Mouse (Mus musculus): ENCODE measurements around the gene Vps8. TPM values are rescaled to one million over a fixed set of nuclear protein-coding genes. Genes with fewer than 3 reads are reported as not detected.

Gene Vps8
- polyA plus RNA-seq, 1 experiment from 2014 or later = 27.0 TPM

GRCm38 (mm10) chr16:21563322-21563721 lies 140.4 kb downstream of the Vps8 start:
- DNase-seq (ENCODE audit: low spot score) (no peak), ATAC-seq (ENCODE audit: low FRiP score) (no peak)
- no peaks in the 10 kb centered on the region for H3K4me1 ChIP-seq (replicated peaks; ENCODE audit: control insufficient read depth, insufficient read depth, low read length)
- H3K4me2 ChIP-seq (replicated peaks; ENCODE audit: low read depth, low read length) = no peak overlapping the region
- no peaks in the 10 kb centered on the region for H3K9me3 ChIP-seq (ENCODE audit: control insufficient read depth, low read length)
- H3K4me3 ChIP-seq (ENCODE audit: low read depth, low read length) = no peak overlapping the region
- no peaks in the 10 kb centered on the region for H3K36me3 ChIP-seq (ENCODE audit: control insufficient read depth, insufficient read depth, low read length)
- H3K27ac ChIP-seq (ENCODE audit: low read depth, low read length) = no peak overlapping the region
- no peaks in the 10 kb centered on the region for H3K27me3 ChIP-seq (ENCODE audit: control insufficient read depth, insufficient read depth, low read length)
- WGBS = 83% methylated on average over 6 of the region's 6 CpGs
- no peak overlapping the region for H3K9ac ChIP-seq (ENCODE audit: low read depth, low read length)

DNA sequence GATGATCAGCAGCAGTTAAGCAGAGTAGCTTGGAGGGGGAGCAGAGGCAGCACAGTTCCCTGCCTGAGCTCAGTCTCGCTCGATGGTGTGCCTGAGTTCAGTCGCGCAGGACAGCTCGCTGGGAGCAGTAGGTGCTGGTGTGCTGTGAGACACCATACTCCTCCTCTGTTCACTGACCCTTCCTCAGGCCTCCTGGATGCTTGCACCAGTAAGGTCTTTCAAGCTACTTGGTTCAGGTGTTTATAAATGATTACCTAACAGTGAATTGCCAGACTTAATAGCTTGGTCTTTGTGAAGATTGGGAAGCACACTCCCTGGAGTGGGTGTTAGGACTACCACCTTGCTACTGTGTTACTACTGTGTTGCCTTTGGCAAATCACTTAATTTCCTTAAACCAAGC lies 144.2 kb downstream of the Vps8 start:
- no peak for ATAC-seq (ENCODE audit: low FRiP score)
- 94% methylated on average over 5 of the region's 5 CpGs for WGBS
- Histone ChIP-seq H3K36me3 (ENCODE audit: control insufficient read depth, insufficient read depth, low read length) (no peaks in the 10 kb centered on the region), H3K4me3 (ENCODE audit: low read depth, low read length) (no peak overlapping the region), H3K9ac (ENCODE audit: low read depth, low read length) (no peak overlapping the region), H3K9me3 (ENCODE audit: control insufficient read depth, low read length) (no peaks in the 10 kb centered on the region), H3K4me2 (replicated peaks; ENCODE audit: low read depth, low read length) (no peak overlapping the region), H3K27ac (ENCODE audit: low read depth, low read length) (no peak overlapping the region), H3K27me3 (ENCODE audit: control insufficient read depth, insufficient read depth, low read length) (no peaks in the 10 kb centered on the region), H3K4me1 (replicated peaks; ENCODE audit: control insufficient read depth, insufficient read depth, low read length) (no peaks in the 10 kb centered on the region)
- no peak for DNase-seq (ENCODE audit: low spot score)

DNA sequence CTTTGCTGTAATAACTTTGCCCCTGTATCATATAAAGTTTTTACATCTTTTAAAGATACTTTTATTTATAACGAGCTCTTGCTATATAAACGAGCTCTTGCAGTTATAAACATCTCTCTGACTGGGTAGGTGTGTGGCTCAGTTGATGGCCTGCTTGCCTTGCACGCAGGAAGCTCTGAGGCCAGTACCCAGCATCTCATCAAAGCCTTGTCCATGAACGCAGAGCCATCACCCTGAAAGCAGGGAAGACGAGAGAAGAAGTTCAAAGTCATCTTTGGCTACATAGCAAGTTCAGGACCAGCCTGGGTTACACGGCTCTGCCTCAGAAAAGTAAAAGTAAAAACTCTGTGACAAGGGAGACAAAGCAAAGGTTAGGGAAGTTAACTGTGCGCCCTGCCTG lies 147.0 kb downstream of the Vps8 start:
- H3K36me3 ChIP-seq (ENCODE audit: control insufficient read depth, insufficient read depth, low read length) = no peaks in the 10 kb centered on the region
- no peak for DNase-seq (ENCODE audit: low spot score)
- H3K9ac ChIP-seq (ENCODE audit: low read depth, low read length) = no peak overlapping the region
- no peak for ATAC-seq (ENCODE audit: low FRiP score)
- H3K27me3 ChIP-seq (ENCODE audit: control insufficient read depth, insufficient read depth, low read length) = no peaks in the 10 kb centered on the region
- H3K9me3 ChIP-seq (ENCODE audit: control insufficient read depth, low read length) = no peaks in the 10 kb centered on the region
- no peak overlapping the region for H3K4me2 ChIP-seq (replicated peaks; ENCODE audit: low read depth, low read length)
- WGBS = 89% methylated on average over 7 of the region's 7 CpGs
- H3K4me1 ChIP-seq (replicated peaks; ENCODE audit: control insufficient read depth, insufficient read depth, low read length) = no peaks in the 10 kb centered on the region
- H3K4me3 ChIP-seq (ENCODE audit: low read depth, low read length) = no peak overlapping the region
- no peak overlapping the region for H3K27ac ChIP-seq (ENCODE audit: low read depth, low read length)

- ATAC-seq (ENCODE audit: low FRiP score) (no peak), DNase-seq (ENCODE audit: low spot score) (no peak)
- Histone ChIP-seq H3K9me3 (ENCODE audit: control insufficient read depth, low read length) (no peaks in the 10 kb centered on the region), H3K4me1 (replicated peaks; ENCODE audit: control insufficient read depth, insufficient read depth, low read length) (no peaks in the 10 kb centered on the region), H3K27me3 (ENCODE audit: control insufficient read depth, insufficient read depth, low read length) (no peaks in the 10 kb centered on the region), H3K4me3 (ENCODE audit: low read depth, low read length) (no peak overlapping the region), H3K27ac (ENCODE audit: low read depth, low read length) (no peak overlapping the region), H3K36me3 (ENCODE audit: control insufficient read depth, insufficient read depth, low read length) (no peaks in the 10 kb centered on the region), H3K4me2 (replicated peaks; ENCODE audit: low read depth, low read length) (no peak overlapping the region), H3K9ac (ENCODE audit: low read depth, low read length) (no peak overlapping the region)
- 90% methylated on average over 5 of the region's 5 CpGs for WGBS
These were observed 147.9 kb downstream of the Vps8 start for GRCm38 (mm10) chr16:21570786-21571185.

- no peaks in the 10 kb centered on the region for H3K27me3 ChIP-seq (ENCODE audit: control insufficient read depth, insufficient read depth, low read length)
- ATAC-seq (ENCODE audit: low FRiP score) = peak; percentile 75
- no peaks in the 10 kb centered on the region for H3K36me3 ChIP-seq (ENCODE audit: control insufficient read depth, insufficient read depth, low read length)
- H3K27ac ChIP-seq (ENCODE audit: low read depth, low read length) = peak overlapping the region; percentile 24; the same call in 1 of the 2 replicates
- 52% methylated on average over 10 of the region's 10 CpGs for WGBS
- H3K4me2 ChIP-seq (replicated peaks; ENCODE audit: low read depth, low read length) = no peak overlapping the region
- H3K9me3 ChIP-seq (ENCODE audit: control insufficient read depth, low read length) = no peaks in the 10 kb centered on the region
- H3K4me3 ChIP-seq (ENCODE audit: low read depth, low read length) = no peak overlapping the region
- no peak overlapping the region for H3K9ac ChIP-seq (ENCODE audit: low read depth, low read length)
- peak; percentile 36 for DNase-seq (ENCODE audit: low spot score)
- H3K4me1 ChIP-seq (replicated peaks; ENCODE audit: control insufficient read depth, insufficient read depth, low read length) = no peaks in the 10 kb centered on the region
These were observed 153.1 kb downstream of the Vps8 start for GRCm38 (mm10) chr16:21576000-21576420.

GRCm38 (mm10) chr16:21589110-21589509 lies 166.2 kb downstream of the Vps8 start:
- Histone ChIP-seq H3K4me2 (replicated peaks; ENCODE audit: low read depth, low read length) (no peak overlapping the region), H3K9ac (ENCODE audit: low read depth, low read length) (no peak overlapping the region), H3K27me3 (ENCODE audit: control insufficient read depth, insufficient read depth, low read length) (no peaks in the 10 kb centered on the region), H3K27ac (ENCODE audit: low read depth, low read length) (no peak overlapping the region), H3K4me1 (replicated peaks; ENCODE audit: control insufficient read depth, insufficient read depth, low read length) (no peaks in the 10 kb centered on the region), H3K9me3 (ENCODE audit: control insufficient read depth, low read length) (no peaks in the 10 kb centered on the region), H3K36me3 (ENCODE audit: control insufficient read depth, insufficient read depth, low read length) (no peaks in the 10 kb centered on the region), H3K4me3 (ENCODE audit: low read depth, low read length) (no peak overlapping the region)
- ATAC-seq (ENCODE audit: low FRiP score) = no peak
- DNase-seq (ENCODE audit: low spot score) = no peak
- 93% methylated on average over 6 of the region's 6 CpGs for WGBS

- H3K27ac ChIP-seq (ENCODE audit: low read depth, low read length) = no peak overlapping the region
- no peaks in the 10 kb centered on the region for H3K9me3 ChIP-seq (ENCODE audit: control insufficient read depth, low read length)
- no peak for ATAC-seq (ENCODE audit: low FRiP score)
- H3K4me3 ChIP-seq (ENCODE audit: low read depth, low read length) = no peak overlapping the region
- H3K36me3 ChIP-seq (ENCODE audit: control insufficient read depth, insufficient read depth, low read length) = no peaks in the 10 kb centered on the region
- WGBS = 79% methylated on average over 5 of the region's 5 CpGs
- H3K9ac ChIP-seq (ENCODE audit: low read depth, low read length) = no peak overlapping the region
- no peaks in the 10 kb centered on the region for H3K4me1 ChIP-seq (replicated peaks; ENCODE audit: control insufficient read depth, insufficient read depth, low read length)
- no peaks in the 10 kb centered on the region for H3K27me3 ChIP-seq (ENCODE audit: control insufficient read depth, insufficient read depth, low read length)
- H3K4me2 ChIP-seq (replicated peaks; ENCODE audit: low read depth, low read length) = no peak overlapping the region
- DNase-seq (ENCODE audit: low spot score) = no peak
These were observed 167.9 kb downstream of the Vps8 start for GRCm38 (mm10) chr16:21590806-21591205.

DNA sequence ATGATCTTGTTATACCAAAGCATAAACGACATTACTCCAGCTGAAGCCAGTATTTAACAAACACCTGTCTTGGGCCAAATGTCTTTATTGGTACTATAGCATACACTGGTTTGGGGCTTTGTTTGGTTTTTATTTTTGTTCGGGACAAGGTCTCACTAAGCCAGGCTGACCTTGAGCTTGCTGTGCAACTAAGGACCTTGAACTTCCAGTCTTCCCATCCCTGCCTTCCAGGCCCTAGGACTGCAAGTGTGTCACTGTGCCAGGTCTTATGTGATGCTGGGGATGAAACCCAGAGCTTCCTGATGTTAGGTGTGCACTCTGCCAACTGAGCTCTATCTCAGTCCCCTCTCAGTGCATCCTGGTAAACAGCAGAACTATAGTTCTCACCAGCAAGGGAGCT lies 168.6 kb downstream of the Vps8 start:
- no peaks in the 10 kb centered on the region for H3K4me1 ChIP-seq (replicated peaks; ENCODE audit: control insufficient read depth, insufficient read depth, low read length)
- no peak overlapping the region for H3K9ac ChIP-seq (ENCODE audit: low read depth, low read length)
- H3K36me3 ChIP-seq (ENCODE audit: control insufficient read depth, insufficient read depth, low read length) = no peaks in the 10 kb centered on the region
- ATAC-seq (ENCODE audit: low FRiP score) (no peak), DNase-seq (ENCODE audit: low spot score) (no peak)
- no peaks in the 10 kb centered on the region for H3K27me3 ChIP-seq (ENCODE audit: control insufficient read depth, insufficient read depth, low read length)
- H3K27ac ChIP-seq (ENCODE audit: low read depth, low read length) = no peak overlapping the region
- H3K4me3 ChIP-seq (ENCODE audit: low read depth, low read length) = no peak overlapping the region
- H3K9me3 ChIP-seq (ENCODE audit: control insufficient read depth, low read length) = no peaks in the 10 kb centered on the region
- no peak overlapping the region for H3K4me2 ChIP-seq (replicated peaks; ENCODE audit: low read depth, low read length)
- WGBS = 93% methylated on average over 2 of the region's 2 CpGs

GRCm38 (mm10) chr16:21595539-21595938 lies 172.6 kb downstream of the Vps8 start:
- no peaks in the 10 kb centered on the region for H3K27me3 ChIP-seq (ENCODE audit: control insufficient read depth, insufficient read depth, low read length)
- DNase-seq (ENCODE audit: low spot score) (no peak), ATAC-seq (ENCODE audit: low FRiP score) (no peak)
- no peaks in the 10 kb centered on the region for H3K9me3 ChIP-seq (ENCODE audit: control insufficient read depth, low read length)
- WGBS = 87% methylated on average over 6 of the region's 6 CpGs
- H3K4me1 ChIP-seq (replicated peaks; ENCODE audit: control insufficient read depth, insufficient read depth, low read length) = no peaks in the 10 kb centered on the region
- H3K4me2 ChIP-seq (replicated peaks; ENCODE audit: low read depth, low read length) = no peak overlapping the region
- H3K9ac ChIP-seq (ENCODE audit: low read depth, low read length) = no peak overlapping the region
- no peak overlapping the region for H3K4me3 ChIP-seq (ENCODE audit: low read depth, low read length)
- no peaks in the 10 kb centered on the region for H3K36me3 ChIP-seq (ENCODE audit: control insufficient read depth, insufficient read depth, low read length)
- H3K27ac ChIP-seq (ENCODE audit: low read depth, low read length) = no peak overlapping the region

Measured in hindbrain, embryonic 11.5 days (tissue).